Mouse (Mus musculus) embryonic fibroblast, embryonic 13.5 days (primary cell): ENCODE data around the gene Ndp. TPM values are rescaled to one million over a fixed set of nuclear protein-coding genes. Genes with fewer than 3 reads are reported as not detected.

Experiments used
- H3K27ac ChIP-seq: 2 replicates; pipeline ENCODE4 v1.5.1; 2012; ENCODE audit warnings: low read length, control low read depth, inconsistent platforms; ENCODE audit not compliant: insufficient read depth
- H3K4me1 ChIP-seq: 2 replicates; pipeline ENCODE4 v1.6.1; 2011; ENCODE audit warnings: low read length; ENCODE audit not compliant: control insufficient read depth, insufficient read depth
- H3K4me3 ChIP-seq: 2 replicates; pipeline ENCODE4 v1.5.1; 2011; ENCODE audit warnings: mild to moderate bottlenecking, control low read depth, low read length; ENCODE audit not compliant: insufficient read depth
- CTCF ChIP-seq: IDR thresholded peaks from 2 replicates; pipeline ENCODE4 v1.5.1; 2011; ENCODE audit warnings: mild to moderate bottlenecking, control low read depth, low read length, moderate library complexity, borderline replicate concordance; ENCODE audit not compliant: insufficient read depth
- POLR2A ChIP-seq: IDR thresholded peaks from 2 replicates; pipeline ENCODE4 v1.6.1; 2011; ENCODE audit warnings: low read depth, mild to moderate bottlenecking, control low read depth, low read length, moderate library complexity
- polyA plus RNA-seq: library from polyadenylated mRNA; stranded (reverse); fragments of >200 nt; gene quantifications from 2 replicates; pipeline ENCODE4 v1.2.4, GENCODE M21; 2011; ENCODE audit warnings: low read depth; ENCODE audit not compliant: missing spikeins, insufficient read length

Gene Ndp
- 0.33 and 0.53 TPM in 2 replicates for polyA plus RNA-seq

DNA sequence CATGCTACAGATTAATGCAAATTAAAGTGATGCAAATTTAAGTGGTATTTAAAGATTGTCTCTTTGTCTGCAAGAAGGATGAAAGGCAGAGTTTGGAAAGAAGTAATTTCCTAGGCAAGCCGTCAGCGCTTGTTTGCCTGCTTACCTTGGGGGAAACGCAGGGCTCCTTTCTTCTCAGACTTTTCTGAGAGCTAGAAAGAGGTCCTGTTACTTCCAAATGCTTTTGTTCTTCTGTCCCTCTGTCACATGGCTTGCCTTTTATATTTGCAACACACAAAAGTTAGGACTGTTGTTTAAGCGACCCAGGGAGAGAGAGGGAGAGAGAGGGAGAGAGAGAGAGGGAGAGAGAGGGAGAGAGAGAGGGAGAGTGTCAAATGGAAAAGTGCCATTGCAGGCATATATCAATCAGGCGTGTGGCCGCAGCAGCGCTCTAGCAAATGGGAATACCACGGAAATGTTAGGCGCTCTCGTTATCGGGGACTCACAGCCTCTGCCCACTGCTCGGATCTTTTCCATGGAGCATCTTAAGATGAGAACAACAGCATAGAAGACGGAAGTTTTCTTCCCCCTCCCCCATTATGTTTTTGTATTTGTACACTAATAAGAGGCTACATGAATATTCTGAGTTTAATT lies at the start of gene Ndp:
Gene Ndp (minus strand): TSS at position 534 of the 633 bp plus-strand sequence.
- Histone ChIP-seq H3K27ac (no peak within 1 kb of the TSS), H3K4me1 (peaks cover 4% of the 10 kb centered on the region), H3K4me3 (no peak within 1 kb of the TSS)
- TF ChIP-seq POLR2A: no peak
- no peak for TF ChIP-seq CTCF

DNA sequence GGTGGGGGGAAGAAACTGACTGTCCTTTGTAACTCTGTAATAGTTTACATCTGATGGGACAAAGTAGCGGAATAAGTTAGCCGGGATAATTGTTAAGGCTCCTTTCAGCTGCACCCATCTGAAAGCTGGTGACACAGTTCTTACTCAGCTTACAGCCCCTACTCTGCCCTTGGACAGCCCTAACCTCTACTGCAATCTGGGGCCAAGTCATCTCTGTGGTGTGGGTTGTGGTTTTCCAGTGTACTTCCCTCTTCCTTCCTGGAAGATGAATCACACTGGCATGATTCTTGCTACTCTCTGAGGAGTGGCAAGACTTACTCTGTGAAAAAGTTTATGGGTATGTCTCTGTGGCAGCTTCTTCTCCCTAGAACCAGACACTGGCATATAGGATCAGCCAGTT lies 43.2 kb upstream of the Ndp start:
- no peak overlapping the region for H3K27ac ChIP-seq
- no peaks in the 10 kb centered on the region for H3K4me1 ChIP-seq
- no peak for TF ChIP-seq CTCF
- no peak for TF ChIP-seq POLR2A
- no peak overlapping the region for H3K4me3 ChIP-seq

DNA sequence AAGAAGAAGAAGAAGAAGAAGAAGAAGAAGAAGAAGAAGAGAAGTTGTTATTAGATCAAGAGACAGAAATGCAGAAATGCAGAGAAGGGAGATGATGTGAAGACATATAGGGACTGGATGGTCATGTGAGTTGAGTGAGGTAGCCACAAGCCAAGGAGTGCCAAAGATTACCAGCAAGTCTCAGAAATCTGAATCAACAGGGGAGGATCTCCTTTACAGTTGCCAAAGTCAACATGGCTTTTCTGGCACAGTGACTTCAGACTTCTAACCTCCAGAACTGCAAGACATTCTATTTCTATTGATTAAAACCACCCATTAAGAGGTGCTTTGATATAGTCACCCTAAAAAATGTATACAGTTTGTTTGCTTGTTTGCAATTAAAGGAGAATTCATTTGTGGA lies 6.4 kb upstream of the Ndp start:
- H3K4me3 ChIP-seq: no peak overlapping the region
- TF ChIP-seq CTCF (no peak), POLR2A (no peak)
- H3K27ac ChIP-seq: no peak overlapping the region
- no peaks in the 10 kb centered on the region for H3K4me1 ChIP-seq

DNA sequence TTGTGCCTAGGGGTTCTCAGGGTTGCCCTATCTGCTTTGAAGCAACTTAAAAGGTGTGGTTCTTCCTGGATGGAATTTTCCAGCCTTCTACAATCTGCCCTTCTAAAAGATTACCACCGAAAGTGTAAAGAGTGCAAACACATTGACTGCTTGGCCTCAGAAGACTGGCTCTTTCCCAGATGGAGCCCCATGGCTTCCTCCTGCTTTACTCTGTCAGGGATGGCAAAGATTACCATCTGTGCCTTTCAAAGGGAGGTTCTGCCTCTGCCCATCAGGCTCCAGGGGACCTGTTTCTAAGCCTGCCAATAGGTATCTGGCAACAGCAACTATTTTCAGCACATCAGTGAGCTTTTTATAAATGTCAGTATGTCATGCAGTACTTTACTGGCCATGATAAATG lies 1.5 kb upstream of the Ndp start:
- H3K4me3 ChIP-seq: no peak overlapping the region
- TF ChIP-seq CTCF (no peak), POLR2A (no peak)
- H3K4me1 ChIP-seq: peaks cover 4% of the 10 kb centered on the region
- no peak overlapping the region for H3K27ac ChIP-seq

DNA sequence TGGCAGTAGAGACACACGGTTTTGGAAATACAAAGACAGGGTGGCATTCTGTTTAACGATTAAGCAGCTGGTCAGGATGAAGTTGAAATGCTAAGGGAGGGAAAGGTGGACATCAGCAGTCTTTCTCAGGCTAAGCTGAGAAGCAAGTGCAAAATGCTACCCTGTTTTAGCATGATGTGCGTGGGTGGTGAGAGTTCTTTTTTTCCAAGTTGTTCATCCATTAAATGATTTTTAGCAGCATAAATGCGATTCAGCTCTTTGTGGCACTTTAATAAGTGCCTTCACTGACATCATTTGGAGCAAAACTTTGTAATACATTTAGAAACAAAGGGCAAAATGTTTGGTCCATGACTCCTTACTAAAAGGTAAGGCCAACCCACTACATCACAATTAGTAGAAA lies 337 bp upstream of the Ndp start:
- Histone ChIP-seq H3K4me3 (no peak overlapping the region), H3K27ac (no peak overlapping the region), H3K4me1 (peaks cover 4% of the 10 kb centered on the region)
- TF ChIP-seq POLR2A (no peak), CTCF (no peak)

DNA sequence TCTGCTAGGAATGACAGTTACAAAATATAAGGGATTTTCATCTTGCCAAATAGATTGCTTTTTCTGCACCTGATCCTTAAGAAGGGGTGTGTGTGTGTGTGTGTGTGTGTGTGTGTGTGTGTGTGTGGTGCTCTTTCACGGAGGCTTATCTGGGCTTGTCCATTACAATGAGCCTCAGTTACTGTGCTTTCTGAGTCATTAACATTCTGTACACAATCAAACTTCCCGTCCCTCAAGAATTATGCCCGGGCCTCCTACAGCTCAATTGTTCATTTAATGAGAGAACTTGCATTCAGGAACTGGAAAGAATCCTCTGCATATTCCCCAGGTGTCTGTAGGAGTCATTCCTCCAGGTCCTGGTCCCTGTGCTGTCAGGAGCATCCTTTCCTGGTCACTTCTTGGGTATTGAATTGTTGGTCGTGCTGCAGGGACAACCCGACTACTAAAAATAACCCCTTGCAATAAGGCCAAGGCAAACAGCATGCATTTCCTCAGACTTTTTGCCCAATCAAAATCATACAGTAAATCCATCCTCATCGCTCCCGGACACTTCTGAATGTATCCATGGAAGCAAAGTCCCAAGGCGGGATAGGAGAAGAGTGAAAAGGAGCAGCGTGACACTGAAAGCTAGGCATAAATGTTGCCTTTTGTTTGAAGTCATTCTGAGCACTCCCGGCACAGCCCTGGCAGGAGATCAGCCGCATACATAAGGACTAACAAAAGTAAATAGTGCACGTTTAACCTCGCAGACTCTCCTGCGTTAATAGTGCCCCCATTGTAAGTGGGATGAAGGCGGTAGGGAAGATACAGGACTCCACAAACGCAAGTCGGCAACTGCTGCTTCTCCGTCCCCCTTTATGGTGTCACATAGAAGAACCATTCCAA lies 1.1 kb downstream of the Ndp start:
- peaks cover 4% of the 10 kb centered on the region for H3K4me1 ChIP-seq
- H3K27ac ChIP-seq: no peak overlapping the region
- TF ChIP-seq POLR2A: no peak
- TF ChIP-seq CTCF: no peak
- no peak overlapping the region for H3K4me3 ChIP-seq

DNA sequence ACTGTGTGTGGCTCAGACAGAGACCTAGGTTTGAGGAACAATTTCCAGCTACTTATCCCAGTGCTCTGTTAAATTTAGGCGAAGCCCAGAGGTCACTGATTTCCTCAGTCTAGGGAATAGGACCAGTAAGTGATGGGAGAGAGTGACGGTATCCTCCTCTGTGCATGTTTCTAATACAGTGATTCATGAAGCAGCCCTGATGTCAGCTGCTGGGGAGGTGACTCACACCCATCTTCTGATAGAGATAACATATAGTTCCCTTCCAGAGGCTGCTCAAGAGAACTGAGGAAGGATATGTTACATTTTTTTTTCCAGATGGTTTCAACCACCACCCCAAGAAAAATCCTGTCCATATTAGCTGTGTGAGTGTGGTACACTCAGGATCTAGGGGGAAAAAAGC lies 2.9 kb downstream of the Ndp start:
- H3K4me1 ChIP-seq: peaks cover 4% of the 10 kb centered on the region
- H3K27ac ChIP-seq: no peak overlapping the region
- no peak for TF ChIP-seq POLR2A
- no peak for TF ChIP-seq CTCF
- no peak overlapping the region for H3K4me3 ChIP-seq

DNA sequence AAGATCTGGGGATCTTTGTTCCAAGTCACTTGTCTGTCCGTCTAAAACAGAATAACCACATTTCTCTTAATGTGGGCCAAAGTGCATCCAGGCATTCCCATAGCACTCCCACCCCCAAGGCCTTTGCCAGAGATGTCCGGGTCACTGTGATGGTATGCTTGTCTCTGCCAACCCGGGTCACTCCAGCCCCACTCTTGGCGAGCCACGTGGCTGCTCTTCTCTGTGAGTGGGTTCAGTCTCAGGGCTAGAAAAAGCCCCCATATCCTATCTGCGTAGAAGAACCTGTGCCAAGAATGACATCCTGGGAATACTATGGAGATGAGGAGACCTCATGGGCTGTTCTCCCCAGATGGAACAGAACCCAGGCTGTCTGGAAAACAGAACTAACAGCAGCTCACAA lies 4.0 kb downstream of the Ndp start:
- Histone ChIP-seq H3K27ac (no peak overlapping the region), H3K4me3 (no peak overlapping the region), H3K4me1 (peaks cover 4% of the 10 kb centered on the region)
- TF ChIP-seq POLR2A: no peak
- no peak for TF ChIP-seq CTCF

DNA sequence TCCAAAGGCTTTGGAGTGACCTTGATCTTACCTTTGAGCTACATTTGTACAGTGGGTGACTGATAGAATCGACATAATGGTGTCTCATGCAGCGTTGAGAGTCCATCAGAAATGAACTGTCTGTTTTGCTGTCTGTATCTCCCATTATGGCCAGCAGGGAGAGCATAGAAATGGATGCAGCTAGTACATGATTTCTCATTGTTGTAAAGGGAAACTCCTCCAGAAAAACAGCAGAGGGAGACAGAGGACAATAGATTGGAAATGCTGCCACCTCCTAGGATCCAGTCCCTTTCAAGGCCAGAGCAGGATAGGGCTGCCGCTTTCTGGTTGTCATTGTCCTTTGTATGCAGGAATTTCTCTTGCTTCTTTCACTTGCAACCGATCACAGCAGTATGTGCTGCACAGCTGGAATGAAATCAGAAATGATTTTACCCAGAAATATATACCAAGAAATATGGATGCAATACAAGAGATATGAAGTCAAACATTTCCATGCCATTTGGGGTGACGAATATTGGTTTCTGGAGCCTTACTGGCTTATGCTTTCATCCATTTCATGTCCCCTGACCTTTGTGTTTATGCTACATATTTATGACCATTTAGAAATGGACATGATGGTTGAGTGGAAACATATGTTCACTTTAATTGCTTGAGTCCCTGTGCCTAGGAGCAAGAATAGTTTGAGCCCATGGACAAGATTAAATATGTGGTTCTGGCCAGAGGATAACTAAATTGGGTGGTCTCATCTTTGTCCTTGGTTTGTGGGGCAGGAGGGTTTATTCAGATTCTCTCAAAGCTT lies 17.0 kb downstream of the Ndp start:
- H3K4me3 ChIP-seq: no peak overlapping the region
- no peaks in the 10 kb centered on the region for H3K4me1 ChIP-seq
- no peak overlapping the region for H3K27ac ChIP-seq
- no peak for TF ChIP-seq CTCF
- TF ChIP-seq POLR2A: no peak

DNA sequence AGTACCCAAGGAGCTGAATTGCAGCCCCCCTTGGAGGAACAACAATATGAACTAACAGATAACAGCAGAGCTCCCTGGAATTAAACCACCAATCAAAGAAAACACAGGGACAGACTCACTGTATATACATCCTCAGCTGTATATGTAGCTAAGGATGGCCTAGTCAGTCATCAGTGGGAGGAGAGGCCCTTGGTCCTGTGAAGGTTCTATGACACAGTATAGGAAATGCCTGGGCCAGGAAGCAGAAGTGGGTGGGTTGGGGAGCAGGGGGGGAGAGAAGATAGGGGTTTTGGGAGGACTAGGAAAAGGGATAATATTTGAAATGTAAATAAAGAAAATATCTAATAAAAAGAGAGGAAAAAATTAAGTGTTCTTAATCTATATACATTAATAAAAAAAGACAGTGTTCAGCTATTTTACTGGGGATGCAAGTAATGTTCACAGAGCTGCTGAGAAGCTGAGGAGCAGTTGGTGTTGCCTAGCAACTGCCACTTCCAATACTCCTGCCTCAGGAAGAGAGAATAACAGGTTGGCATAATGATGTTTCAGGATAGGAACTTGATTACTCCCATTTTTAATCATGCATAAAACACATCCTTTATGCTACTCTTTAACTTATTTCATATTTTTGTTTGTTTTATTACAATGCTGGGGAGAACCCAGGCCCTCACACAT lies 43.8 kb downstream of the Ndp start:
- Histone ChIP-seq H3K4me1 (no peaks in the 10 kb centered on the region), H3K27ac (no peak overlapping the region), H3K4me3 (no peak overlapping the region)
- TF ChIP-seq POLR2A (no peak), CTCF (no peak)
